Mouse (Mus musculus): Measurements from ENCODE around the gene Amigo1. TPM values are rescaled to one million over a fixed set of nuclear protein-coding genes. Genes with fewer than 3 reads are reported as not detected.
A peak's percentile ranks its signal among the peaks of the same experiment; 100 is the strongest.

The Amigo1 gene
- polyA plus RNA-seq, 1 experiment from 2014 or later: 2.8 TPM

DNA sequence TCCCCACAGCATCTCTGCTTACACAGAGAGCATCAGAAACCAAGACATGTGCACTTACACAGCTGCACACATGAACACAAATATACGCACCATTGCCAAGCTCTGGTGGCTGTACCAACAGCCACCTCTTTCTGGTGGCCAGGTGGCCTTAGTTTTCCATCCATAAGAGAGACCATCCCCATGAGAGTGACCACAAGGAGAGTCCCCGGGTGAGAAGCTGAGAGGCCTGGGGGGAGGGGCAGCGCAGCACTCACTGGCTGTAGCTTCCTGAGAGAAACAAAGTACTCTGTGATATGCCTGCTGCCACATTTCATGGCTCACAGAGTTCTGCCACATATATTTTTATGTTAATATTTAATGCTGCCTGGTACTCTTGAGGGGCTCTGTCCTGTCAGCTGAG is 16.9 kb upstream of the Amigo1 start:
- ATAC-seq (replicated peaks; ENCODE audit: insufficient number of reproducible peaks, low FRiP score, low TSS enrichment, low read depth) (no peak), DNase-seq (ENCODE audit: low spot score) (no peak)
- Histone ChIP-seq H3K4me3 (ENCODE audit: low read depth, low read length) (no peak overlapping the region), H3K9ac (replicated peaks; ENCODE audit: low read length) (0 out of 2 replicates have a peak overlapping the region, but pooled peaks have one; percentile 5), H3K4me2 (ENCODE audit: low read depth, low read length) (no peak overlapping the region), H3K9me3 (replicated peaks; ENCODE audit: control insufficient read depth, low read length) (no peaks in the 10 kb centered on the region), H3K36me3 (replicated peaks; ENCODE audit: control insufficient read depth, insufficient read depth, low read depth, low read length) (no peaks in the 10 kb centered on the region), H3K27ac (replicated peaks; ENCODE audit: low read depth, low read length) (no peak overlapping the region), H3K4me1 (ENCODE audit: control insufficient read depth, insufficient read depth, low read length) (peaks cover 16% of the 10 kb centered on the region), H3K27me3 (ENCODE audit: control insufficient read depth, insufficient read depth, low read length) (no peaks in the 10 kb centered on the region)
- WGBS: 36% methylated on average over 3 of the region's 3 CpGs

DNA sequence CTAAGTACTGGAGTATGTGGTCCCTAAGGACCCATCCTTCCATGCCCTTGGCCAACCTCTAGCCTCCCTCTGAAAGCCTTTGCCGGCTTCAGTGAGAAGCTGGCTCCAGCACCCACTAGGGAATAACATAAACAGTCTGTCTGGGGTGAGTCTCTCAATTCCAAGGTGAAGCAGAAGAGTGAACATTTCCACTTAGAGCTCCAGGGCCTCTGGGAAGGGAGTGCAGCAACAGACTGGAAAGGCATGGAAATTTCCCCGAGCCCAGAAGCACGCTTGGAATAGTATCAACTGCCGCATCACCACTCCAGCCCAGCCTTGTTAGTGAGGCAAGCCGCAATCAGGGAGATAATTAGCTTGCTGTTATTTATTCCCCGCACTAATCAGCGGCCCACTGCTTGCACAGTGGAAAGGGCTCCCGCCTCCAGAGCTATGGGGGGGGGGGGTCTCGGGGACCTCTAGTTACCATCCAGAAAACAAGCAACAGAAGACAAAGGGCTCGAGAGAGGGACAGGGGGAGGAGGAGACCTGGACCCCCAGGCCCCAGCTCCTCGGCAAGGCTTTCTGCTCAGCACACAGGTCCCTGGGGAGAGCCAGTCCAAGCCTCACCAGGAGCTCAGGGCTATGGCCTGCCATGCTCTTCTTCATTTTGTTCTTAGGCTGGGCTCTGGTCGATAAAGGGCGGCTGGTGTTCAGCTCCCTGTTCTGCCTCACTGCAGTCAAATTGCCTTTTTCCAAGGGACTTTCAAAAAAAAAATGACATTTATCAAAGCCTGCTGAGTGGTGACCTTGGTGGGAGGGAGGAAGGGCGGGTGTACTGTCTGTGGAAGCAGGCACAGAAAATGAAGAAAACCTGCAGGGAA is 11.2 kb upstream of the Amigo1 start:
- H3K27me3 ChIP-seq (ENCODE audit: control insufficient read depth, insufficient read depth, low read length): no peaks in the 10 kb centered on the region
- 0 out of 2 replicates have a peak overlapping the region, but pooled peaks have one; percentile 16 for H3K27ac ChIP-seq (replicated peaks; ENCODE audit: low read depth, low read length)
- DNase-seq (ENCODE audit: low spot score) (peak; percentile 47), ATAC-seq (replicated peaks; ENCODE audit: insufficient number of reproducible peaks, low FRiP score, low TSS enrichment, low read depth) (peak; percentile 73)
- peak overlapping the region; percentile 22; the same call in 1 of the 2 replicates for H3K9ac ChIP-seq (replicated peaks; ENCODE audit: low read length)
- WGBS: 23% methylated on average over 14 of the region's 14 CpGs
- no peak overlapping the region for H3K4me3 ChIP-seq (ENCODE audit: low read depth, low read length)
- H3K9me3 ChIP-seq (replicated peaks; ENCODE audit: control insufficient read depth, low read length): no peaks in the 10 kb centered on the region
- H3K4me1 ChIP-seq (ENCODE audit: control insufficient read depth, insufficient read depth, low read length): no peaks in the 10 kb centered on the region
- H3K36me3 ChIP-seq (replicated peaks; ENCODE audit: control insufficient read depth, insufficient read depth, low read depth, low read length): no peaks in the 10 kb centered on the region
- no peak overlapping the region for H3K4me2 ChIP-seq (ENCODE audit: low read depth, low read length)

DNA sequence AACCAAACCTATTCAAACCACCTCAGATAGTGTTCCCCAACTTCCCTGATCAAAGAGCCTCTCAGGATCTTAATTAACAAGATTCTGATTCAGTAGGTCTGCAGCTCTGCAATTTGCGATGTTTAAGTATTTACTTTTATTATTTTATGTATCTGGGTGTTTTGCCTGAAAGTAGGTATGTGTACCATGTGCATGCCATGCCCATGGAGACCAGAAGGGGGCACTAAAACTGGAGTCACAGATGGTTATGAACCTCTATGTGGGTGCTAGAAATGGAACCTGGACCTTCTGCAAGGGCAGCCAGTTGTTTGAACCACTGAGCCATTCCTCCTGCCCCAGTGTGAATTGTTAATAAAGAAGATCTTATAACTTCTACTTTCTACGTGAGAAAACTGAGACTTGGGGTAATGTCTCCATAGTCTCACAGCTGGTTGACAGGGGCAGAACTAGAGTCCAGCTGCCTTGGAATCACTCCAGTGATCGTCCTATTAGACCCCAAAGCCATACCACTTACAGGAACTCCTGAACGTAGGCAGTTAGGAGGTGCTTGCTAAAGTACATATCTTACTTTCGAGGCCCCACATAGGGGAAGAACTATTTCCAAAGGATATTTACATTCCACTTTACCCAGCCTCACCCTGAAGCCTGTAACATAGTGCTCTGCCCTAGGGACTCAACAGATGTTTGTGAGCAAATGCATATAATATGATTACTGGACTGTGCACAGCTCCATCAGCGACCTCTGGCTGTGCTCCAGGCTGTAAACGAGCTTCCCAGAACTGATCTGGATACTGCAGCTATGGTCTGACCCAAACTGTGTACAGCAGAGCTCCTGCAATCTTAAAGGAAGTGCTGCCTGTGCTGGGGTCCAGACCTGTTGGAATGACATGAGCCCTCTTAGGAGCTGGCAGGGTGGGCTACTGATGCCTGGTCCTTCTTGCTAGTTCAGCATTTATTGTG is 7.1 kb upstream of the Amigo1 start:
- H3K9me3 ChIP-seq (replicated peaks; ENCODE audit: control insufficient read depth, low read length): no peaks in the 10 kb centered on the region
- DNase-seq (ENCODE audit: low spot score): no peak

DNA sequence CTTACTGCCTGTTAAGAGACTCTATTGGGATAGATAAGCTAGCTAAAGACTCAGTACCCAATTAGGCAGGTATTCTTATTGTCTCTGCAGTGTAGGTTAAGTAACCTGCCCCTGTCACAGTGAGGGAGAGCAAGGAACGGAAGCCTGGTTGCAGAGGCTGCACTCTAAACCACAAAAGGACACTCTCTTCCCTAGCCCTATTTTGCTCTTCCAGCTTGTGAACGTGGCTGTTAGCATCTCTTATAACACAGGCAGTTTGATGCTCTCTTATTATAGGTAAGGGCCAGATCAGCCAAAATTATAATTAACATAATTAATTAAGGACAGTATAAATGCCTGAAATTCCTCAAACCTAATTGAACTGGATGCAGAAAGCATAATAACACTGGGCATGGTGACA is 5.6 kb upstream of the Amigo1 start:
- Histone ChIP-seq H3K36me3 (replicated peaks; ENCODE audit: control insufficient read depth, insufficient read depth, low read depth, low read length) (no peaks in the 10 kb centered on the region), H3K4me2 (ENCODE audit: low read depth, low read length) (no peak overlapping the region), H3K4me1 (ENCODE audit: control insufficient read depth, insufficient read depth, low read length) (no peaks in the 10 kb centered on the region), H3K9ac (replicated peaks; ENCODE audit: low read length) (no peak overlapping the region), H3K4me3 (ENCODE audit: low read depth, low read length) (no peak overlapping the region), H3K27me3 (ENCODE audit: control insufficient read depth, insufficient read depth, low read length) (no peaks in the 10 kb centered on the region), H3K9me3 (replicated peaks; ENCODE audit: control insufficient read depth, low read length) (no peaks in the 10 kb centered on the region), H3K27ac (replicated peaks; ENCODE audit: low read depth, low read length) (no peak overlapping the region)
- DNase-seq (ENCODE audit: low spot score) (no peak), ATAC-seq (replicated peaks; ENCODE audit: insufficient number of reproducible peaks, low FRiP score, low TSS enrichment, low read depth) (no peak)
- WGBS: 44% methylated on average over 2 of the region's 2 CpGs

More for the DNA sequence above, 7.1 kb upstream of the Amigo1 start:
- ATAC-seq (replicated peaks; ENCODE audit: insufficient number of reproducible peaks, low FRiP score, low TSS enrichment, low read depth): no peak
- Histone ChIP-seq H3K4me1 (ENCODE audit: control insufficient read depth, insufficient read depth, low read length) (no peaks in the 10 kb centered on the region), H3K4me2 (ENCODE audit: low read depth, low read length) (no peak overlapping the region), H3K4me3 (ENCODE audit: low read depth, low read length) (no peak overlapping the region), H3K36me3 (replicated peaks; ENCODE audit: control insufficient read depth, insufficient read depth, low read depth, low read length) (no peaks in the 10 kb centered on the region), H3K9ac (replicated peaks; ENCODE audit: low read length) (no peak overlapping the region), H3K27me3 (ENCODE audit: control insufficient read depth, insufficient read depth, low read length) (no peaks in the 10 kb centered on the region), H3K27ac (replicated peaks; ENCODE audit: low read depth, low read length) (no peak overlapping the region)
- WGBS: 79% methylated on average over 7 of the region's 7 CpGs

DNA sequence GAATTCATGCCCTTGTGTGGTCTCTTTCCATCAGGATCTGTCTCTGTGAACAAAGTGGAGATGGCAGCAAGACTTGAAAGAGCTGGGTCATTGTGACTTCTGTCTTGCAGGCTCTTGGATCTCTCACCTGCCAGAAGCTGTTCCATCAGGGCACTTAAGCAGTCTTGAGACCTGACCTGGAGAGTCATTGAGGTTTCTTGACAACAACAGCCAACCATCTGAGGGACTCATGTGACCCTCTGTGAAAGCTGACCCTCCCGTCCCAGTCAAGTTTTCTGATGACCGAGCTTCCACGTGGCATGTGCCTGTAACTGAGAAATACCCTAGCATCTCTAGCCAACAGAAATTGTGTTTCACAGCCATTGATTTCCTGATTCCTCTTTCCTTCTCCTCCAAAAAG is 1.4 kb upstream of the Amigo1 start:
- no peak overlapping the region for H3K4me3 ChIP-seq (ENCODE audit: low read depth, low read length)
- H3K9me3 ChIP-seq (replicated peaks; ENCODE audit: control insufficient read depth, low read length): no peaks in the 10 kb centered on the region
- no peak overlapping the region for H3K9ac ChIP-seq (replicated peaks; ENCODE audit: low read length)
- H3K4me1 ChIP-seq (ENCODE audit: control insufficient read depth, insufficient read depth, low read length): peaks cover 4% of the 10 kb centered on the region; the same call in 1 of the 2 replicates
- ATAC-seq (replicated peaks; ENCODE audit: insufficient number of reproducible peaks, low FRiP score, low TSS enrichment, low read depth) (no peak), DNase-seq (ENCODE audit: low spot score) (no peak)
- H3K4me2 ChIP-seq (ENCODE audit: low read depth, low read length): no peak overlapping the region
- H3K27me3 ChIP-seq (ENCODE audit: control insufficient read depth, insufficient read depth, low read length): peaks cover 6% of the 10 kb centered on the region; the same call in 1 of the 2 replicates
- no peaks in the 10 kb centered on the region for H3K36me3 ChIP-seq (replicated peaks; ENCODE audit: control insufficient read depth, insufficient read depth, low read depth, low read length)
- 69% methylated on average over 3 of the region's 3 CpGs for WGBS
- no peak overlapping the region for H3K27ac ChIP-seq (replicated peaks; ENCODE audit: low read depth, low read length)

DNA sequence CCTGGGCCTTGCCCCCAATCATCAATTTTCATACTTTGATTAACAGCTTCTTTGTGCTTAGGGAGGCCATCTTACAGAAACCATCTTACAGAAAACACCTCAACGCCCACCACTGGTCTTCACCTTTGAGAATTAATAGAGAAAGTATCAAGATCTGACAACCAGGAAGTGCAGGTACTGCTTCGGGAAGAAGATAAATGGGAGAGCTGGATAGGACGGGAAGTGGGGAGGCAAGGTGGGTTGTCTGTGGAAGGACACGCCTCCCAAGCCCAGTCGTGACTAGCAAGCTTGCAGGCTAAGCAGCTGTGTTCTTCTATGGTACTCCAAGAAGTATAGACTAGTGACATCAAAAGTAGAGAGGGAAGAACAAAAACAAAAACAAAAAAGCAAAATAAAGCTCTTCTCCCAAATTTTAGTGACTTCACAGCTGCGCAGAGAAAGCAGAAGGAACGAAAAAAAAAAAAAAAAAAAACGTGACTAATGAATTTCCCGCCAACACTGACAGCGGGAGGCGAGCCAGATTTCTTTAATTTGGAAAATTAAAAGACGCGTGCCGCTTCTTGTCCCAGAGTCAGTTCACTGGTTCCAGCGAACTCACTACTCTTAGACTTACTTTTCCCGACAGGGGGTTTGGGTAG is 556 bp upstream of the Amigo1 start:
- WGBS: 4% methylated on average over 16 of the region's 16 CpGs
- peak overlapping the region; percentile 34; the same call in 1 of the 2 replicates for H3K9ac ChIP-seq (replicated peaks; ENCODE audit: low read length)
- peaks cover 6% of the 10 kb centered on the region; the same call in 1 of the 2 replicates for H3K27me3 ChIP-seq (ENCODE audit: control insufficient read depth, insufficient read depth, low read length)
- no peak overlapping the region for H3K27ac ChIP-seq (replicated peaks; ENCODE audit: low read depth, low read length)
- peak overlapping the region; percentile 69 for H3K4me3 ChIP-seq (ENCODE audit: low read depth, low read length)
- ATAC-seq (replicated peaks; ENCODE audit: insufficient number of reproducible peaks, low FRiP score, low TSS enrichment, low read depth) (no peak), DNase-seq (ENCODE audit: low spot score) (no peak)
- H3K36me3 ChIP-seq (replicated peaks; ENCODE audit: control insufficient read depth, insufficient read depth, low read depth, low read length): no peaks in the 10 kb centered on the region
- peak overlapping the region; percentile 96 for H3K4me2 ChIP-seq (ENCODE audit: low read depth, low read length)
- H3K9me3 ChIP-seq (replicated peaks; ENCODE audit: control insufficient read depth, low read length): no peaks in the 10 kb centered on the region
- peaks cover 4% of the 10 kb centered on the region; the same call in 1 of the 2 replicates for H3K4me1 ChIP-seq (ENCODE audit: control insufficient read depth, insufficient read depth, low read length)

DNA sequence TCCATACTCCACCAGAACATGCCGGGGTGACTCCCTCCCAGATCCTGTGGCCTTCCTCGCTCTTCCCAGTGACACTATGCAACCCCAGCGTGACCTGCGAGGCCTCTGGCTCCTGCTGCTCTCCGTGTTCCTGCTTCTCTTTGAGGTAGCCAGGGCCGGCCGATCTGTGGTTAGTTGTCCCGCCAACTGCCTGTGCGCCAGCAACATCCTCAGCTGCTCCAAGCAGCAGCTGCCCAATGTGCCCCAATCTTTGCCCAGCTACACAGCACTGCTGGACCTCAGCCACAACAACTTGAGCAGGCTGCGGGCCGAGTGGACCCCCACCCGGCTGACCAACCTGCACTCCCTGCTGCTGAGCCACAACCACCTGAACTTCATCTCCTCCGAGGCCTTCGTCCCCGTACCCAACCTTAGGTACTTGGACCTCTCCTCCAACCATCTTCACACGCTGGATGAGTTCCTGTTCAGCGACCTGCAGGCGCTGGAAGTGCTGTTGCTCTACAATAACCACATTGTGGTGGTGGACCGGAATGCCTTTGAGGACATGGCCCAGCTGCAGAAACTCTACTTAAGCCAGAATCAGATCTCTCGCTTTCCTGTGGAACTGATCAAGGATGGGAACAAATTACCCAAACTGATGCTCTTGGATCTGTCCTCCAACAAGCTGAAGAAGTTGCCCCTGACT is 1.1 kb downstream of the Amigo1 start:
- Histone ChIP-seq H3K4me1 (ENCODE audit: control insufficient read depth, insufficient read depth, low read length) (peaks cover 4% of the 10 kb centered on the region; the same call in 1 of the 2 replicates), H3K9me3 (replicated peaks; ENCODE audit: control insufficient read depth, low read length) (no peaks in the 10 kb centered on the region), H3K4me3 (ENCODE audit: low read depth, low read length) (peak overlapping the region; percentile 69), H3K36me3 (replicated peaks; ENCODE audit: control insufficient read depth, insufficient read depth, low read depth, low read length) (no peaks in the 10 kb centered on the region), H3K27ac (replicated peaks; ENCODE audit: low read depth, low read length) (no peak overlapping the region), H3K27me3 (ENCODE audit: control insufficient read depth, insufficient read depth, low read length) (peaks cover 6% of the 10 kb centered on the region; the same call in 1 of the 2 replicates), H3K4me2 (ENCODE audit: low read depth, low read length) (peak overlapping the region; percentile 96), H3K9ac (replicated peaks; ENCODE audit: low read length) (no peak overlapping the region)
- DNase-seq (ENCODE audit: low spot score) (no peak), ATAC-seq (replicated peaks; ENCODE audit: insufficient number of reproducible peaks, low FRiP score, low TSS enrichment, low read depth) (0 out of 2 replicates have a peak, but pooled peaks have one; percentile 8)
- 47% methylated on average over 20 of the region's 20 CpGs for WGBS

Measured in embryonic facial prominence, embryonic 11.5 days (tissue).